Mouse (Mus musculus) MEL (cell line): ENCODE measurements around the gene Asprv1. TPM values are rescaled to one million over a fixed set of nuclear protein-coding genes. Genes with fewer than 3 reads are reported as not detected.

Experiments used
- DNase-seq: peaks from one replicate; pipeline ENCODE4 v3.0.0; 2011; ENCODE audit warnings: low read depth, low spot score
- H3K27ac ChIP-seq: 2 replicates; pipeline ENCODE4 v1.5.1; 2012; ENCODE audit warnings: low read depth, mild to moderate bottlenecking, control low read depth, low read length, moderate library complexity; ENCODE audit not compliant: control insufficient read depth
- H3K27me3 ChIP-seq, 2 experiments: fragments of 150-350 bp in 1 of 2; sonication (generic) in 1 of 2; 2 replicates each; pipeline ENCODE4 v1.6.1; 2012; ENCODE audit warnings: low read length in 2 of 2, mild to moderate bottlenecking in 2 of 2, improper control_type of control experiment in 1 of 2, moderate library complexity in 1 of 2; ENCODE audit not compliant: insufficient read depth in 2 of 2, control insufficient read depth in 1 of 2
- H3K36me3 ChIP-seq, 2 experiments: 2 replicates each; pipeline ENCODE4 v1.6.1; 2012 to 2014; ENCODE audit warnings: low read length in 2 of 2, improper control_type of control experiment in 1 of 2, inconsistent platforms in 1 of 2, mild to moderate bottlenecking in 1 of 2; ENCODE audit not compliant: insufficient read depth in 2 of 2, control insufficient read depth in 1 of 2
- H3K4me1 ChIP-seq, 2 experiments: fragments of 150-350 bp in 1 of 2; sonication (generic) in 1 of 2; 2 replicates each; pipeline ENCODE4 v1.6.1; 2012; ENCODE audit warnings: low read length in 2 of 2, improper control_type of control experiment in 1 of 2, mild to moderate bottlenecking in 1 of 2; ENCODE audit not compliant: insufficient read depth in 2 of 2, control insufficient read depth in 1 of 2
- H3K4me3 ChIP-seq, 2 experiments: fragments of 150-350 bp in 1 of 2; sonication (generic) in 1 of 2; 2 replicates each; pipeline ENCODE4 v1.5.1; 2012; ENCODE audit warnings: low read depth in 2 of 2, low read length in 2 of 2, mild to moderate bottlenecking in 2 of 2, moderate library complexity in 2 of 2, control low read depth in 1 of 2, improper control_type of control experiment in 1 of 2; ENCODE audit not compliant: control insufficient read depth in 1 of 2, insufficient read depth in 1 of 2
- H3K79me2 ChIP-seq: 2 replicates; pipeline ENCODE4 v1.6.1; 2012; ENCODE audit warnings: mild to moderate bottlenecking, low read length, moderate library complexity; ENCODE audit not compliant: control insufficient read depth, poor library complexity, insufficient read depth
- H3K9ac ChIP-seq: 2 replicates; pipeline ENCODE4 v1.6.1; 2012; ENCODE audit warnings: low read depth, mild to moderate bottlenecking, control low read depth, low read length, moderate library complexity; ENCODE audit not compliant: control insufficient read depth, poor library complexity, severe bottlenecking
- H3K9me3 ChIP-seq: fragments of 150-350 bp; sonication (generic); replicated peaks from 2 replicates; pipeline ENCODE4 v1.6.1; 2012; ENCODE audit warnings: mild to moderate bottlenecking, low read length, improper control_type of control experiment, moderate library complexity; ENCODE audit not compliant: insufficient read depth
- BHLHE40 ChIP-seq: IDR thresholded peaks from 2 replicates; pipeline ENCODE4 v1.6.1; 2012; ENCODE audit warnings: low read depth, mild to moderate bottlenecking, inconsistent platforms, low read length, improper control_type of control experiment, borderline replicate concordance
- CHD1 ChIP-seq: IDR thresholded peaks from 2 replicates; pipeline ENCODE4 v1.6.1; 2012; ENCODE audit warnings: low read depth, mild to moderate bottlenecking, inconsistent platforms, low read length, improper control_type of control experiment
- CHD2 ChIP-seq: IDR thresholded peaks from 2 replicates; pipeline ENCODE4 v1.6.1; 2011; ENCODE audit warnings: low read length, improper control_type of control experiment
- E2F4 ChIP-seq: IDR thresholded peaks from 2 replicates; pipeline ENCODE4 v1.6.1; 2011; ENCODE audit warnings: low read depth, low read length, improper control_type of control experiment, borderline replicate concordance
- ELF1 ChIP-seq: IDR thresholded peaks from 2 replicates; pipeline ENCODE4 v1.6.1; 2014; ENCODE audit warnings: low read depth, mild to moderate bottlenecking, inconsistent platforms, low read length, improper control_type of control experiment, moderate library complexity
- EP300 ChIP-seq, 2 experiments: IDR thresholded peaks; 2 replicates each; pipeline ENCODE4 v1.6.1; 2011; ENCODE audit warnings: improper control_type of control experiment in 2 of 2, low read length in 2 of 2, low read depth in 1 of 2, mild to moderate bottlenecking in 1 of 2
- ETS1 ChIP-seq: IDR thresholded peaks from 2 replicates; pipeline ENCODE4 v1.6.1; 2012; ENCODE audit warnings: low read depth, mild to moderate bottlenecking, inconsistent platforms, low read length, improper control_type of control experiment, moderate library complexity
- GABPA ChIP-seq: IDR thresholded peaks from 2 replicates; pipeline ENCODE4 v1.6.1; 2012; ENCODE audit warnings: low read depth, mild to moderate bottlenecking, inconsistent platforms, low read length, improper control_type of control experiment, moderate library complexity
- GATA1 ChIP-seq: IDR thresholded peaks from 2 replicates; pipeline ENCODE4 v1.6.1; 2011; ENCODE audit warnings: low read depth, low read length, improper control_type of control experiment
- HCFC1 ChIP-seq: IDR thresholded peaks from 2 replicates; pipeline ENCODE4 v1.6.1; 2012; ENCODE audit warnings: low read depth, mild to moderate bottlenecking, inconsistent platforms, low read length, improper control_type of control experiment, moderate library complexity
- KAT2A ChIP-seq: conservative IDR thresholded peaks from 2 replicates; pipeline ENCODE4 v1.6.1; 2012; ENCODE audit warnings: low read depth, low read length, improper control_type of control experiment, inconsistent platforms
- MAFK ChIP-seq: IDR thresholded peaks from 2 replicates; pipeline ENCODE4 v1.6.1; 2011; ENCODE audit warnings: low read depth, mild to moderate bottlenecking, low read length, improper control_type of control experiment, borderline replicate concordance
- MEF2A ChIP-seq: IDR thresholded peaks from 2 replicates; pipeline ENCODE4 v1.6.1; 2014; ENCODE audit warnings: low read depth, mild to moderate bottlenecking, inconsistent platforms, low read length, improper control_type of control experiment; ENCODE audit not compliant: poor library complexity, insufficient replicate concordance, severe bottlenecking; ENCODE audit errors: extremely low read depth
- MXI1 ChIP-seq: IDR thresholded peaks from 2 replicates; pipeline ENCODE4 v1.6.1; 2011; ENCODE audit warnings: mild to moderate bottlenecking, low read depth, low read length, improper control_type of control experiment
- NELFE ChIP-seq: IDR thresholded peaks from 2 replicates; pipeline ENCODE4 v1.6.1; 2011; ENCODE audit warnings: low read depth, low read length, improper control_type of control experiment
- NRF1 ChIP-seq: IDR thresholded peaks from 2 replicates; pipeline ENCODE4 v1.6.1; 2014; ENCODE audit warnings: low read depth, mild to moderate bottlenecking, inconsistent platforms, low read length, improper control_type of control experiment, moderate library complexity; ENCODE audit not compliant: poor library complexity, insufficient read depth, severe bottlenecking
- POLR2AphosphoS2 ChIP-seq: IDR thresholded peaks from 2 replicates; pipeline ENCODE4 v1.6.1; 2011; ENCODE audit warnings: low read length, improper control_type of control experiment
- RAD21 ChIP-seq: IDR thresholded peaks from 2 replicates; pipeline ENCODE4 v1.6.1; 2011; ENCODE audit warnings: mild to moderate bottlenecking, low read depth, low read length, improper control_type of control experiment
- RCOR1 ChIP-seq: IDR thresholded peaks from 2 replicates; pipeline ENCODE4 v1.6.1; 2012; ENCODE audit warnings: low read depth, mild to moderate bottlenecking, inconsistent platforms, low read length, improper control_type of control experiment
- SIN3A ChIP-seq: IDR thresholded peaks from 2 replicates; pipeline ENCODE4 v1.6.1; 2012; ENCODE audit warnings: low read length, improper control_type of control experiment, inconsistent platforms
- SMC3 ChIP-seq: IDR thresholded peaks from 2 replicates; pipeline ENCODE4 v1.6.1; 2011; ENCODE audit warnings: low read depth, low read length, improper control_type of control experiment
- TBP ChIP-seq: IDR thresholded peaks from 2 replicates; pipeline ENCODE4 v1.8.0; 2011; ENCODE audit warnings: low read depth, low read length, improper control_type of control experiment
- TCF12 ChIP-seq: IDR thresholded peaks from 2 replicates; pipeline ENCODE4 v1.6.1; 2014; ENCODE audit warnings: low read depth, mild to moderate bottlenecking, inconsistent platforms, low read length, improper control_type of control experiment, moderate library complexity
- UBTF ChIP-seq: IDR thresholded peaks from 2 replicates; pipeline ENCODE4 v1.6.1; 2012; ENCODE audit warnings: low read depth, mild to moderate bottlenecking, inconsistent platforms, low read length, improper control_type of control experiment, moderate library complexity, borderline replicate concordance; ENCODE audit not compliant: insufficient read depth
- USF2 ChIP-seq, 2 experiments: IDR thresholded peaks; 2 replicates each; pipeline ENCODE4 v1.6.1; 2011 to 2012; ENCODE audit warnings: improper control_type of control experiment in 2 of 2, low read length in 2 of 2, borderline replicate concordance in 1 of 2, inconsistent platforms in 1 of 2, low read depth in 1 of 2, mild to moderate bottlenecking in 1 of 2; ENCODE audit not compliant: insufficient read depth in 1 of 2
- ZMIZ1 ChIP-seq: IDR thresholded peaks from 2 replicates; pipeline ENCODE4 v1.6.1; 2012; ENCODE audit warnings: low read depth, mild to moderate bottlenecking, inconsistent platforms, low read length, improper control_type of control experiment, moderate library complexity
- polyA plus RNA-seq, 2 experiments: library from polyadenylated mRNA; stranded (reverse) in 1 of 2; unstranded in 1 of 2; fragments of >175 nt in 1 of 2; fragments of >200 nt in 1 of 2; gene quantifications; 2 replicates each; pipeline versions ENCODE4 v1.2.1 to v1.2.4; 2012; ENCODE audit warnings: low replicate concordance in 2 of 2, low read depth in 1 of 2; ENCODE audit not compliant: insufficient read length in 2 of 2, insufficient read depth in 1 of 2, missing spikeins in 1 of 2
- total RNA-seq: library from RNA; depleted of rRNA; stranded (reverse); fragments of 300-350 nt; gene quantifications from 2 replicates; pipeline ENCODE4 v1.2.3, GENCODE M21; 2012

Gene Asprv1
- total and polyA plus RNA-seq, 3 experiments: not detected

GRCm38 (mm10) chr6:86583141-86583540, 44.8 kb upstream of the Asprv1 start (continued):
- no peak for TF ChIP-seq GATA1

- TF ChIP-seq ZMIZ1 (no peak), EP300 (IDR thresholded peaks at IDR 0.05; ENCODE audit: low read depth in 1 of 2, low read length in 2 of 2) (no peak), ETS1 (no peak), KAT2A (no peak), HCFC1 (no peak), SIN3A (no peak), TCF12 (no peak), CHD2 (no peak), RCOR1 (no peak)
- TF ChIP-seq, all 39 proteins: peak for 0
- no peak for DNase-seq
Observed at GRCm38 (mm10) chr6:86583601-86584215, 44.3 kb upstream of the Asprv1 start.

GRCm38 (mm10) chr6:86584296-86585015, 43.5 kb upstream of the Asprv1 start:
- Histone ChIP-seq H3K9ac (peak overlapping the region; percentile 61), H3K4me3 (peak overlapping the region; percentile 54 to 60), H3K4me1 (peaks cover 4 to 18% of the 10 kb centered on the region in 2 experiments; a peak in 3 of 4 replicates), H3K9me3 (no peaks in the 10 kb centered on the region), H3K27me3 (no peaks in the 10 kb centered on the region), H3K79me2 (no peaks in the 10 kb centered on the region), H3K36me3 (peaks cover 0 to 5% of the 10 kb centered on the region in 2 experiments; a peak in 1 of 4 replicates), H3K27ac (no peak overlapping the region)
- DNase-seq: no peak
- no peak for TF ChIP-seq NELFE
- TF ChIP-seq RAD21: no peak
- TF ChIP-seq UBTF: no peak
- TF ChIP-seq CHD1: no peak
- no peak for TF ChIP-seq CHD2
- no peak for TF ChIP-seq POLR2AphosphoS2
- TF ChIP-seq MAFK: no peak
- TF ChIP-seq SMC3: no peak
- no peak for TF ChIP-seq E2F4
- no peak for TF ChIP-seq BHLHE40
- TF ChIP-seq TBP: no peak
- no peak for TF ChIP-seq MEF2A
- TF ChIP-seq NRF1: no peak
- TF ChIP-seq GABPA: no peak
- TF ChIP-seq EP300 (IDR thresholded peaks at IDR 0.05; ENCODE audit: low read depth in 1 of 2, low read length in 2 of 2): no peak
- TF ChIP-seq USF2 (IDR thresholded peaks at IDR 0.05; ENCODE audit: borderline replicate concordance in 1 of 2, insufficient read depth in 1 of 2, low read depth in 1 of 2, low read length in 2 of 2): no peak
- no peak for TF ChIP-seq ETS1
- no peak for TF ChIP-seq GATA1
- TF ChIP-seq ELF1: no peak
- TF ChIP-seq MXI1: no peak

More at GRCm38 (mm10) chr6:86583601-86584215, 44.3 kb upstream of the Asprv1 start:
- Histone ChIP-seq H3K9ac (no peak overlapping the region), H3K79me2 (no peaks in the 10 kb centered on the region), H3K4me1 (peaks cover 7 to 20% of the 10 kb centered on the region in 2 experiments), H3K27me3 (no peaks in the 10 kb centered on the region), H3K27ac (no peak overlapping the region), H3K4me3 (no peak overlapping the region), H3K9me3 (no peaks in the 10 kb centered on the region), H3K36me3 (peaks cover 0 to 5% of the 10 kb centered on the region in 2 experiments; a peak in 1 of 4 replicates)
